Mouse (Mus musculus) hindbrain, postnatal 0 days (tissue): ENCODE results near the gene Acer1. TPM values are rescaled to one million over a fixed set of nuclear protein-coding genes. Genes with fewer than 3 reads are reported as not detected.

ENCODE experiments used
- ATAC-seq: fragments of 200-750 bp; cut with Nextera tagmentation; 2 replicates; pipeline ENCODE4 v1.8.0; 2017; ENCODE audit warnings: mild to moderate bottlenecking, moderate TSS enrichment, moderate library complexity
- DNase-seq: peaks from one replicate; pipeline ENCODE4 v3.0.0-alpha.2; 2015; ENCODE audit warnings: low spot score
- H3K27ac ChIP-seq: fragments of 300-500 bp; sonication (generic); 2 replicates; pipeline ENCODE4 v1.5.1; 2014; ENCODE audit warnings: mild to moderate bottlenecking
- H3K27me3 ChIP-seq: fragments of 300-500 bp; sonication (generic); 2 replicates; pipeline ENCODE4 v1.6.1; 2014; ENCODE audit warnings: low read length, mixed read lengths; ENCODE audit not compliant: insufficient read depth
- H3K36me3 ChIP-seq: fragments of 300-500 bp; sonication (generic); 2 replicates; pipeline ENCODE4 v1.6.1; 2014; ENCODE audit warnings: low read length, mixed read lengths; ENCODE audit not compliant: insufficient read depth
- H3K4me1 ChIP-seq: fragments of 300-500 bp; sonication (generic); 2 replicates; pipeline ENCODE4 v1.6.1; 2014; ENCODE audit warnings: antibody characterized with exemption, low read length, mixed read lengths; ENCODE audit not compliant: insufficient read depth
- H3K4me2 ChIP-seq: fragments of 300-500 bp; sonication (generic); 2 replicates; pipeline ENCODE4 v1.6.1; 2014; ENCODE audit warnings: low read depth, mild to moderate bottlenecking, low read length, moderate library complexity, mixed read lengths
- H3K4me3 ChIP-seq: fragments of 300-500 bp; sonication (generic); 2 replicates; pipeline ENCODE4 v1.5.1; 2014; ENCODE audit warnings: low read length
- H3K9ac ChIP-seq: fragments of 300-500 bp; sonication (generic); replicated peaks from 2 replicates; pipeline ENCODE4 v1.6.1; 2014; ENCODE audit warnings: mild to moderate bottlenecking, low read length, moderate library complexity, mixed read lengths
- H3K9me3 ChIP-seq: fragments of 300-500 bp; sonication (generic); 2 replicates; pipeline ENCODE4 v1.6.1; 2016; ENCODE audit warnings: low read length, mixed read lengths
- CTCF ChIP-seq: IDR thresholded peaks from 2 replicates; pipeline ENCODE4 v1.5.1; 2016; ENCODE audit warnings: antibody characterized with exemption, control low read depth, low read depth
- WGBS: fragments of 180-500 bp; shearing (Covaris S2); extraction: QIAGEN DNeasy Blood & Tissue Kit; methylation state at CpG from one replicate; pipeline ENCODE4 v1.1.7; 2014; 5-methylcytosine and 5-hydroxymethylcytosine counted together
- polyA plus RNA-seq: library from polyadenylated mRNA; unstranded; fragments of >200 nt; fragmentation: Nextera tagmentation; extraction: Ambion mirVana; gene quantifications from 2 replicates; pipeline ENCODE4 v1.2.1, GENCODE M21; 2015
- total RNA-seq: library from RNA; depleted of rRNA; stranded (reverse); fragments of >200 nt; gene quantifications from 2 replicates; pipeline ENCODE4 v1.2.3, GENCODE M21; 2014

Acer1 gene
- total and polyA plus RNA-seq, 2 experiments from 2014 or later = not detected

DNA sequence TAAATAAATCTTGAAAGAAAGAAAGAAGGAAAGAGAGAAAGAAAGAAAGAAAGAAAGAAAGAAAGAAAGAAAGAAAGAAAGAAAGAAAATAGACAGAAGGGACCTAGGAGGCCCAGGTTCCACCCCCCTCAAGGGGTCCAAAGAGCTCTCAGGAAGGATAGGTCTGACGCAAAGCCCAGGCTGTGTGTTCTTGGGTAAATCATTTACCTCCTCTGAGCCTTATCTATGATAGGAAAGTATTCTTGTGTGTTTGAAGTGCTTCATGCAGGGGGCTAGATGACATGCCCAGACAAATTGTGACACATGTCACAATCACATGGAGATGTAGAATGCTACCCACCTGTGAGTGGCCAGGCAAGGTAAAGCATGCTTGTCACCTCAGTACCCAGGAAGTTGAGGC is 29.3 kb downstream of the Acer1 start:
- no peaks in the 10 kb centered on the region for H3K9me3 ChIP-seq
- H3K27ac ChIP-seq = no peak overlapping the region
- H3K4me3 ChIP-seq = no peak overlapping the region
- ATAC-seq = no peak
- H3K4me1 ChIP-seq = no peaks in the 10 kb centered on the region
- no peak overlapping the region for H3K9ac ChIP-seq
- DNase-seq = no peak
- no peaks in the 10 kb centered on the region for H3K36me3 ChIP-seq
- no peak overlapping the region for H3K4me2 ChIP-seq
- TF ChIP-seq CTCF = no peak
- H3K27me3 ChIP-seq = no peaks in the 10 kb centered on the region
- WGBS = 87% methylated on average over 1 of the region's 1 CpGs

DNA sequence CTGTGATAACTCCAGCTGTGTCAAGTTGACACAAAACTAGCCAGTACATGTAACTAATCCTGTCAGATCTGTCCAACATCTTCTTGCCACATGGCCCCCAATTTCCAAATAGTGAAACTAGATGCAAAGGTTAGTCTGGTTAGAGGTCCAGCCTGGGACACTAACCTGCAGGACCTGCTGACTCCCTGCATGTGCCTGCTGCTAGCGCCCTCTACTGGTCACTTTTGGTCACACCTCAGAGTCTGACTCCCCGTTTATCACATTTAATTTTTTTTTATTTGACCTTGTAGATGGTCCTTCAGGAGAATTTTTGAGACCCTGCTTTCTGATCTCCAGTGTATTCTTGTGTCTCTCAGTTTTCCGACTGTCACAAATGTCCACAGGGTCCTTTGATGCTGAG is 31.0 kb downstream of the Acer1 start:
- TF ChIP-seq CTCF = peak; percentile 72

DNA sequence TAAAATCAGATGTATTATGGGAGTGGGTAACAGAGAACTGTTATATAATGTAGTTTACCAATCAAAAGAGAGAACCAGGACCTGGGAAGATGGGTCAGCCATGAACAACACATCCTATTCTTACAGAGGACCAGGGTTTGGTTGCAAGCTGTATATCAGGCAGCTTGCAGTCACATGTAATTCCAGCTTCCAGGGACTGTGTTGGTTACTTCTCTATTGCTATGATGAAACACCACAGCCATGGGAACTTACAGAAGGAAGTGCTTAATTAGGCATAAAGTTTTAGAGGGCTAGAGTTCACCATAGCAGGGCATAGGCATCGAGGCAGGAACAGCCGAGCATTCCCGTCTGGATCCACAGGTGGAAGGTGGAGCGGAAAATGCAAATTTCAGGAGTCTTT is 43.2 kb downstream of the Acer1 start:
- no peak for DNase-seq
- ATAC-seq = no peak
- Histone ChIP-seq H3K4me2 (no peak overlapping the region), H3K9me3 (no peaks in the 10 kb centered on the region; the same call in 1 of the 2 replicates), H3K36me3 (no peaks in the 10 kb centered on the region), H3K4me1 (peaks cover 10% of the 10 kb centered on the region), H3K27ac (no peak overlapping the region), H3K4me3 (no peak overlapping the region), H3K9ac (no peak overlapping the region), H3K27me3 (no peaks in the 10 kb centered on the region)
- WGBS = 91% methylated on average over 4 of the region's 4 CpGs
- TF ChIP-seq CTCF = no peak

More for the DNA sequence above, 31.0 kb downstream of the Acer1 start:
- no peak overlapping the region for H3K9ac ChIP-seq
- no peaks in the 10 kb centered on the region for H3K36me3 ChIP-seq
- WGBS = 20% methylated on average over 3 of the region's 3 CpGs
- ATAC-seq = no peak
- H3K9me3 ChIP-seq = 0 out of 2 replicates have a peak, but pooled peaks cover 3% of the 10 kb centered on the region
- no peaks in the 10 kb centered on the region for H3K27me3 ChIP-seq
- no peak overlapping the region for H3K4me2 ChIP-seq
- H3K27ac ChIP-seq = no peak overlapping the region
- no peaks in the 10 kb centered on the region for H3K4me1 ChIP-seq
- peak; percentile 43 for DNase-seq
- H3K4me3 ChIP-seq = no peak overlapping the region

GRCm38 (mm10) chr17:56936731-56937130 is 45.2 kb downstream of the Acer1 start:
- 94% methylated on average over 7 of the region's 7 CpGs for WGBS
- TF ChIP-seq CTCF = no peak

GRCm38 (mm10) chr17:56935363-56936131 is 46.4 kb downstream of the Acer1 start, which contains the start of gene Mllt1:
Gene Mllt1 (minus strand): TSS chr17:56935415.
- Histone ChIP-seq H3K27ac (peak within 1 kb of the TSS; percentile 86), H3K4me2 (peak within 1 kb of the TSS; percentile 90), H3K36me3 (no peaks in the 10 kb centered on the region), H3K4me1 (peaks cover 16% of the 10 kb centered on the region), H3K9me3 (no peaks in the 10 kb centered on the region), H3K4me3 (peak within 1 kb of the TSS; percentile 91), H3K27me3 (no peaks in the 10 kb centered on the region), H3K9ac (peak within 1 kb of the TSS; percentile 93)
- peak; percentile 97 for ATAC-seq
- WGBS = 5% methylated on average over 55 of the region's 76 CpGs
- peak; percentile 100 for DNase-seq
- TF ChIP-seq CTCF = peak; percentile 77

More at GRCm38 (mm10) chr17:56936731-56937130, 45.2 kb downstream of the Acer1 start:
- DNase-seq (no peak), ATAC-seq (no peak)
- Histone ChIP-seq H3K27me3 (no peaks in the 10 kb centered on the region), H3K9ac (no peak overlapping the region), H3K27ac (no peak overlapping the region), H3K4me1 (peaks cover 16% of the 10 kb centered on the region), H3K4me3 (no peak overlapping the region), H3K9me3 (no peaks in the 10 kb centered on the region; the same call in 1 of the 2 replicates), H3K4me2 (no peak overlapping the region), H3K36me3 (no peaks in the 10 kb centered on the region)

DNA sequence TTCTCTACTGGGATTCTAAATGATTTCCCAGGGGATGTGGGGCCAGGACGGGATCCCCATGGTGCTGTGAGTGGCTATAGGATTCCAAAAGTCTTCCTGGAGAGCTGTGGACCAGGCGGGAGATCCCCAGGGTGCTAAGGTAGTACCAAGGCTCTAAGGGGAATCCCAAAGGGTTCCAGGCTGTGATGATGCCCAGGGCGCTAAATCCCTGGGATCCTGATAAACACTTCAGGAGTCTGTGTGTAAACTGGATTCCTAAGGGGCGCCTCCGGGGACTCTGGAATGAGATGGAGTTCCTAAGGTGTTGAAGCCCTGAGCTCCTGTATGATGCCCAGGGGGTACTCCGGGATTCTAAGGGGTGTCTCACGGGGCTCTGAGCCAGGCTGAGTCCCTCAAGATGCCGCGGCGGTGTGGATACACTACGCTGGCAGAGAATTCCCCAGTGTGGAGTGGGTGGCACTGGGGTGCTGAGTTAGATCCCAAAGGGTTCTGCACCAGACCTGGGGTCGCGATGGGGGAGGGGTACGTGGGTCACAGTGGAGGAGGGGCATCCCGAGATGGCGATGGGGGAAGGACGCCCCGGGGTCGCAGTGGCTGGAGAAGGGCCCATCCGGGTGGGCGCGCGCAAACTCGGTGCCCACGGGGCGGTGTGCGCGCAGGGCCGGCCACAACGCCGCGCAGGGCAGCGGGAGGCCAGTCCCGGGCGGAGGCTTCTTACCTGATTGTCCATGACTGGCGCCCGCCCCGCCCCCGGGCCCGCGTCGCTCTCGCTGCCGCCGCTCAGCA is 47.2 kb downstream of the Acer1 start:
- no peaks in the 10 kb centered on the region for H3K36me3 ChIP-seq
- H3K27me3 ChIP-seq = no peaks in the 10 kb centered on the region
- TF ChIP-seq CTCF = no peak
- peak overlapping the region; percentile 90 for H3K4me2 ChIP-seq
- peak overlapping the region; percentile 91 for H3K4me3 ChIP-seq
- H3K27ac ChIP-seq = peak overlapping the region; percentile 86
- no peaks in the 10 kb centered on the region for H3K9me3 ChIP-seq
- ATAC-seq (peak; percentile 56; the same call in 1 of the 2 replicates), DNase-seq (peak; percentile 45)
- 2% methylated on average over 32 of the region's 45 CpGs for WGBS
- peaks cover 16% of the 10 kb centered on the region for H3K4me1 ChIP-seq
- H3K9ac ChIP-seq = peak overlapping the region; percentile 93
